Mouse (Mus musculus) B cell, adult 67 days (primary cell): ENCODE measurements around the gene 4930544G11Rik. TPM values are rescaled to one million over a fixed set of nuclear protein-coding genes. Genes with fewer than 3 reads are reported as not detected.

Experiments used
- total RNA-seq, 2 experiments: library from RNA; stranded (reverse); gene quantifications; 4 replicates each; pipeline ENCODE4 v1.2.4; 2023

4930544G11Rik gene
- not detected for total RNA-seq

GRCm38 (mm10) chr6:65952309-65952708, at the start of gene 4930544G11Rik:
Gene 4930544G11Rik (plus strand): TSS chr6:65952609.

Other genes with a start within 250 kb of the 4930544G11Rik start
- not detected for gene Prdm5, start 173.6 kb upstream of the 4930544G11Rik start, total RNA-seq